Mouse (Mus musculus): Measurements from ENCODE around the gene Ascc1.

- no peak for TF ChIP-seq CTCF (IDR thresholded peaks at IDR 0.05; ENCODE audit: control insufficient read depth, insufficient read depth, insufficient read length)
- TF ChIP-seq USF1 (IDR thresholded peaks at IDR 0.05; ENCODE audit: low read depth), result no peak
- no peak for TF ChIP-seq MAX (IDR thresholded peaks at IDR 0.05)
- TF ChIP-seq CEBPB (IDR thresholded peaks at IDR 0.05; ENCODE audit: low read depth), result no peak
Observed at GRCm38 (mm10) chr10:59978401-59978800, 24.2 kb upstream of the Ascc1 start.

All from C2C12 (cell line).